Mouse (Mus musculus) liver, adult 2 months (tissue): Measurements from ENCODE around the gene Faf2.

Experiments
- CTCF ChIP-seq: fragments of 200-500 bp; IDR thresholded peaks from 2 replicates; pipeline ENCODE4 v1.5.1; 2011; ENCODE audit warnings: low read depth, low read length, control low read depth
- POLR2A ChIP-seq: fragments of 200-500 bp; IDR thresholded peaks from 2 replicates; pipeline ENCODE4 v1.6.1; 2011; ENCODE audit warnings: low read length, control low read depth; ENCODE audit not compliant: insufficient read depth; ENCODE audit errors: extremely low read depth

DNA sequence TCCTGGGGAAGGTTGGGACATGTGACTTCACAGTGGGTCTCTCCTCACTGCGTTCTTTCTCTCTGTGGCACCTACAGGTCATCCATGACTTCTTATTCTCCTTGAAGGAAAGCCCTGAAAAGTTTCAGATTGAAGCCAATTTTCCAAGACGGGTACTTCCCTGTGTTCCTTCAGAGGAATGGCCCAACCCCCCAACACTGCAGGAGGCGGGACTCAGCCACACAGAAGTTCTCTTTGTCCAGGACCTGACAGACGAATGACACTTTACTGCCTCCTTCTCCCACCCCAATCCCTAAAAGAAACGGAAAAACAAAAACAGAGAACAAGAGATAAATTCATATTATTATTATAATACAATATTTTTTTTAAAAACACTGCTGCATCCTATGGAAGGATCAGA, 39.3 kb downstream of the Faf2 start:
- TF ChIP-seq CTCF = no peak
- no peak for TF ChIP-seq POLR2A
